ENCODE assay signal across 9 mouse cellular contexts in the genomic region with DNA sequence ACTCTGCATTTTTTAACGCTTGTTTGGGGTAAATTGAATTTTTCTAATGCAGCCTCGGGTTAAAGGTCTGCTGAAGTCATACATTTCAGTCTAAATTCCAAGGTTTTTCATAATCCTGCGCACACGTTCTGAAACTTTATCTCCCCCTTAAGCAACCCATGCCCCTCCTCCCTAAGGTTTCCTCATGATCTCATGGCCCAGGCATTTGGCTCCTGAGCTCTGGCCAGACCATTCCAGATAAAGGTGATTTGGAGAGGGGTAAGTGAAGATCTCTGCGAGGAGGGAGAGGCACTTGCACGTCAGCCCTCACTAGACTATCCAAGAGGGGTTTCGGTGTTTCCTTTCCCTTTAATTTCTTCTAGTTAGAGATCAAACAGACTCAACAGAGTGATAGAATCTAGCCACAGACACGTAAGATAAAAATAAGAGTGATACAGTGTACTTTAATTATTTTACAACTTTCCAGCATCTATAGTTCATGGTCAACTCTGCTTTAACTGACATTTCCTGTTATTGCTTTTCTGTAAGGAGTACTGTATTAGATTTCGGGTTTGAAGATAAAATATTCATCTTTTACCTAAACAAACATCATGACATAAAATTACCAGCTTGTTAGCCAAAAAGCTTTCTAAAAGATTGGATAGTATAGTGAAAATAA. TPM values are rescaled to one million over a fixed set of nuclear protein-coding genes. Genes with fewer than 3 reads are reported as not detected.
DNase-seq lines count a peak whose midpoint lies in the region; ATAC-seq and TF ChIP-seq lines count a peak whose summit lies in the region.
"Had no signal": no experiment of that assay in that cellular context is flagged by ENCODE, and none has a peak within 500 bp of the region (broad histone marks: within the 10 kb centered on the region; RNA-seq: fewer than 3 reads in every experiment).

No protein-coding gene starts in this region.

- TF ChIP-seq CTCF in C2C12 (IDR thresholded peaks at IDR 0.05; ENCODE audit: control insufficient read depth, insufficient read depth, insufficient read length) (no peak), Patski (IDR thresholded peaks at IDR 0.05) (no peak)

- H3K79me3 ChIP-seq in C2C12 (ENCODE audit: low read depth) = no peaks in the 10 kb centered on the region

- no peaks in the 10 kb centered on the region for H3K79me2 ChIP-seq in C2C12 (ENCODE audit: control insufficient read depth, insufficient read depth)

- CTCF ChIA-PET in Patski (lab: Charles Lee) = no interaction called here

- DNase-seq in Patski (ENCODE audit: low read depth, low spot score) = no peak
- no peak for DNase-seq in testis, postnatal 14 days (ENCODE audit: low spot score)
- DNase-seq in frontal cortex, postnatal 10 days (ENCODE audit: low spot score in 2 of 2) = no peak
- no peak for DNase-seq in cerebellum, adult 9-10 months
- DNase-seq: cerebellum, adult 8-10 months; thymus, adult 18-20 months had no signal

- H3K9ac ChIP-seq in heart, embryonic 12.5 days = no peak overlapping the region
- no peak overlapping the region for H3K9ac ChIP-seq in lung, embryonic 15.5 days

- no peaks in the 10 kb centered on the region for H3K27me3 ChIP-seq in C2C12 (ENCODE audit: control insufficient read depth, insufficient read depth, insufficient read length)
- H3K27me3 ChIP-seq in Patski = no peaks in the 10 kb centered on the region
- H3K27me3 ChIP-seq in heart, embryonic 12.5 days (replicated peaks) = no peaks in the 10 kb centered on the region
- no peaks in the 10 kb centered on the region for H3K27me3 ChIP-seq in lung, embryonic 15.5 days

- H3K36me3 ChIP-seq in C2C12 (ENCODE audit: control insufficient read depth, insufficient read depth) = no peaks in the 10 kb centered on the region
- no peaks in the 10 kb centered on the region for H3K36me3 ChIP-seq in heart, embryonic 12.5 days
- no peaks in the 10 kb centered on the region for H3K36me3 ChIP-seq in lung, embryonic 15.5 days

- peak; percentile 85 for ATAC-seq in Patski
- peak; percentile 71; the same call in 1 of the 2 replicates for ATAC-seq in heart, embryonic 12.5 days (ENCODE audit: insufficient number of reproducible peaks, low FRiP score)
- ATAC-seq in lung, embryonic 15.5 days (ENCODE audit: borderline replicate concordance, extremely low read depth, low FRiP score, low TSS enrichment) = peak; percentile 65; the same call in 1 of the 2 replicates

- in situ Hi-C loops in Patski (cut with MboI; ENCODE audit: low pct_unique_long_range_greater_than_20kb) = no loop called here

- H3K4me2 ChIP-seq in heart, embryonic 12.5 days = peak overlapping the region; percentile 59
- H3K4me2 ChIP-seq in lung, embryonic 15.5 days = peak overlapping the region; percentile 31; the same call in 1 of the 2 replicates

- POLR2A ChIA-PET in Patski (lab: Charles Lee) = no interaction called here

- H3ac ChIP-seq in C2C12 (ENCODE audit: control insufficient read depth, insufficient read length, low read depth) = no peak overlapping the region

- no peak overlapping the region; the same call in 1 of the 2 replicates for H3K27ac ChIP-seq in heart, embryonic 12.5 days (ENCODE audit: poor library complexity, severe bottlenecking)
- peak overlapping the region; percentile 39; the same call in 1 of the 2 replicates for H3K27ac ChIP-seq in lung, embryonic 15.5 days

- H3K4me1 ChIP-seq in heart, embryonic 12.5 days (replicated peaks) = peaks cover 25% of the 10 kb centered on the region
- peaks cover 16% of the 10 kb centered on the region for H3K4me1 ChIP-seq in lung, embryonic 15.5 days

- WGBS in heart, embryonic 12.5 days = 14% methylated on average over 9 of the region's 9 CpGs
- 15% methylated on average over 9 of the region's 9 CpGs for WGBS in lung, embryonic 15.5 days

- no peak overlapping the region for H3K4me3 ChIP-seq in C2C12 (ENCODE audit: insufficient read depth, poor library complexity, severe bottlenecking)
- H3K4me3 ChIP-seq in heart, embryonic 12.5 days = 0 out of 2 replicates have a peak overlapping the region, but pooled peaks have one; percentile 8
- H3K4me3 ChIP-seq in lung, embryonic 15.5 days = no peak overlapping the region

- H3K9me3 ChIP-seq in heart, embryonic 12.5 days (replicated peaks) = no peaks in the 10 kb centered on the region
- H3K9me3 ChIP-seq in lung, embryonic 15.5 days = no peaks in the 10 kb centered on the region

TF ChIP-seq in C2C12, 6 proteins besides CTCF, POLR2A, EP300 and RAD21:
- no peak for TF ChIP-seq FOSL1 (IDR thresholded peaks at IDR 0.05; ENCODE audit: insufficient read depth, low read length, poor library complexity, severe bottlenecking)
- no peak for TF ChIP-seq USF1 (IDR thresholded peaks at IDR 0.05; ENCODE audit: low read depth)
- peak; percentile 80 for TF ChIP-seq CEBPB (IDR thresholded peaks at IDR 0.05; ENCODE audit: low read depth)
- TF ChIP-seq MYOG (IDR thresholded peaks at IDR 0.05; ENCODE audit: control insufficient read depth, extremely low read depth, insufficient read length) = no peak
- TF ChIP-seq MYOD1 (IDR thresholded peaks at IDR 0.05; ENCODE audit: control insufficient read depth, insufficient read length, low read depth) = no peak
- peak; percentile 29 for TF ChIP-seq MAX (IDR thresholded peaks at IDR 0.05)

RNA-seq across cellular contexts. Expression of a gene that starts 35.0 kb away (rescaled TPM):
- polyA plus RNA-seq in C2C12 (2012; fragmentation: generic; extraction: Trizol) (21.8 TPM), Patski (2021) (98.7 TPM)
- polyA plus RNA-seq in heart, embryonic 12.5 days (2016; fragmentation: Nextera tagmentation; extraction: Ambion mirVana) = 69.6 and 74.5 TPM in 2 replicates
- polyA plus RNA-seq in lung, embryonic 15.5 days (2015; fragmentation: Nextera tagmentation; extraction: Ambion mirVana) = 76.4 and 82.9 TPM in 2 replicates
